Mouse (Mus musculus) G1E (cell line): Measurements from ENCODE around the gene Gm28374. TPM values are rescaled to one million over a fixed set of nuclear protein-coding genes. Genes with fewer than 3 reads are reported as not detected.

Experiments
- ATAC-seq: 2 replicates; pipeline ENCODE4 v1.8.0; 2016; ENCODE audit warnings: mild to moderate bottlenecking; ENCODE audit not compliant: insufficient number of reproducible peaks, poor library complexity, low FRiP score, severe bottlenecking; ENCODE audit errors: extremely low read depth
- DNase-seq: peaks from one replicate; pipeline ENCODE4 v3.0.0; 2012; ENCODE audit warnings: low spot score
- H3K27me3 ChIP-seq: 2 replicates; pipeline ENCODE4 v1.6.1; 2012; ENCODE audit warnings: mild to moderate bottlenecking, low read length, inconsistent platforms; ENCODE audit not compliant: insufficient read depth
- H3K36me3 ChIP-seq: replicated peaks from 2 replicates; pipeline ENCODE3; 2012; ENCODE audit warnings: mild to moderate bottlenecking, inconsistent platforms
- H3K4me1 ChIP-seq: 2 replicates; pipeline ENCODE4 v1.6.1; 2012; ENCODE audit warnings: low read depth, low read length, inconsistent platforms, mixed read lengths; ENCODE audit not compliant: insufficient read depth
- H3K4me3 ChIP-seq: 2 replicates; pipeline ENCODE4 v1.5.1; 2012; ENCODE audit warnings: low read depth, mild to moderate bottlenecking, inconsistent platforms, low read length, moderate library complexity, mixed read lengths
- H3K9me3 ChIP-seq: replicated peaks from 2 replicates; pipeline ENCODE4 v1.6.1; 2012; ENCODE audit warnings: inconsistent platforms
- CTCF ChIP-seq: IDR thresholded peaks from 2 replicates; pipeline ENCODE4 v1.5.1; 2012; ENCODE audit warnings: low read depth, low read length, inconsistent platforms, mixed read lengths
- GATA1 ChIP-seq: IDR thresholded peaks from 2 replicates; pipeline ENCODE4 v1.6.1; 2012; ENCODE audit warnings: borderline replicate concordance, low read length, inconsistent platforms, mixed read lengths
- GATA2 ChIP-seq: IDR thresholded peaks from 2 replicates; pipeline ENCODE4 v1.6.1; 2012; ENCODE audit warnings: low read depth, low read length, inconsistent platforms, borderline replicate concordance
- POLR2AphosphoS5 ChIP-seq: IDR thresholded peaks from 2 replicates; pipeline ENCODE4 v1.6.1; 2012; ENCODE audit warnings: low read depth, low read length, inconsistent platforms; ENCODE audit not compliant: insufficient replicate concordance
- TAL1 ChIP-seq: conservative IDR thresholded peaks from 2 replicates; pipeline ENCODE4 v1.6.1; 2012; ENCODE audit warnings: low read depth, low read length, inconsistent platforms, mixed read lengths
- polyA plus RNA-seq: library from polyadenylated mRNA; stranded (reverse); fragments of >175 nt; gene quantifications from 2 replicates; pipeline ENCODE4 v1.2.3, GENCODE M21; 2012
- total RNA-seq, 2 experiments: library from RNA; stranded (forward) in 1 of 2; stranded (reverse) in 1 of 2; fragments of 200-1000 nt in 1 of 2; fragments of >200 nt in 1 of 2; fragmentation: Nextera tagmentation in 1 of 2; gene quantifications; 2 replicates each; pipeline ENCODE4 v1.2.3; 2014 to 2017

Gm28374 gene
- total and polyA plus RNA-seq, 3 experiments: 0.75 to 0.98 TPM; not detected in 1

DNA sequence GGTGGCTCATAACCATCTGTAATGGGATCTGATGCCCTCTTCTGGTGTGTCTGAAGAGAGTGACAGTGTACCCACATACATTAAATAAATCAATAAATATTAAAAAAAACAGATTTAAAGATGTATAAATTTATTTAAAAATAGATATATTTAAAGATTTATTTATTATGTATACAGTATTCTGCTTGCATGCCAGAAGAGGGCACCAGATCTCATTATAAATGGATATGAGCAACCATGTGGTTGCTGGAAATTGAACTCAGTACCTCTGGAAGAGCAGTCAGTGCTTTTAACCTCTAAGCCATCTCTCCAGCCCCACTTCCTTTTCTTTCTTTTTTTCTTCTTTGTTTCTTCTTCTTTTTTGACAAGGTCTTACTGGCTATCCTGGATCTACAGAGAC is 42.1 kb downstream of the Gm28374 start:
- TF ChIP-seq CTCF (no peak), GATA1 (no peak), TAL1 (no peak), POLR2AphosphoS5 (no peak), GATA2 (no peak)
- no peak for ATAC-seq
- no peak overlapping the region for H3K4me3 ChIP-seq
- H3K4me1 ChIP-seq: peaks cover 19% of the 10 kb centered on the region
- H3K9me3 ChIP-seq: no peaks in the 10 kb centered on the region
- 0 out of 2 replicates have a peak, but pooled peaks cover 2% of the 10 kb centered on the region for H3K27me3 ChIP-seq
- peaks cover 15% of the 10 kb centered on the region for H3K36me3 ChIP-seq
- DNase-seq: no peak

DNA sequence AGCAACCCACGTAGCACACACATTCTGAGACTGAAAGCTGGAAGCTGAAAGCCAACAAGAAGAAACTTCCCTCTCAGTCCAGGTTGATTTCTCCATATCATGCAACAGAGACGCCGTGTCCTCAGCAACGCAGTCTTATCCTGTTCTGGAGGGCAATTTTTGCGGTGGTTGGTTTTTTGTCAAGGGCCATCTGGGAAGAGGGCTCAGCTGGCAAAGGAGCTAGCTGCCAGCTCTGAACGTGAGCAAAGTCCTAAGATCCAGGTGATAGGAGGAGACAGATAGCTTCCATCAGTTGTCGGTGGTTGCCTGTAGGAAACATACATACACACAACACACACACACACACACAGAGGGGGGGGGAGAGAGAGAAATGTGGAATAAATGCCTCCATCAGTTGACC is 43.7 kb downstream of the Gm28374 start:
- Histone ChIP-seq H3K9me3 (no peaks in the 10 kb centered on the region), H3K4me3 (no peak overlapping the region), H3K4me1 (peaks cover 13% of the 10 kb centered on the region), H3K27me3 (0 out of 2 replicates have a peak, but pooled peaks cover 2% of the 10 kb centered on the region), H3K36me3 (peaks cover 13% of the 10 kb centered on the region)
- DNase-seq: no peak
- ATAC-seq: no peak
- no peak for TF ChIP-seq CTCF
- no peak for TF ChIP-seq GATA1
- no peak for TF ChIP-seq TAL1
- TF ChIP-seq GATA2: no peak
- no peak for TF ChIP-seq POLR2AphosphoS5

DNA sequence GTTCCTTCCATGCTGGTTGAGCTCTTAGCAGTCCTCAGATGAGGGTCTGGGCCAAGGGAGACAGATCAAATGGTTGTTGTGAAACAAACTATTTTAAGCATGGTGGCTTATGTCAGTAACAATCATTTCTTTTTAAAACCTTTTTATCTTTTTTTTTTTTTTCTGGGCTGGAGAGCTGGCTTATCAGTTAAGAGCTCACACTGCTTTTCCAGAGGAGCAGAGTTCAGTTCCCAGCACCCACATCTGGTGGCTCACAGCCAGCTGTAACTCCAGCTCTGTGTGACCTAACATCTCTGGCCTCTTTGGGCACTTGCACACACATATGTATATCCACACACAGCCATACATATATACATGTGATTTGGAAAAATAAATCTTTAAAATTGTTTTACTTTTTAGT is 44.4 kb downstream of the Gm28374 start:
- Histone ChIP-seq H3K9me3 (no peaks in the 10 kb centered on the region), H3K27me3 (peaks cover 4% of the 10 kb centered on the region; the same call in 1 of the 2 replicates)

DNA sequence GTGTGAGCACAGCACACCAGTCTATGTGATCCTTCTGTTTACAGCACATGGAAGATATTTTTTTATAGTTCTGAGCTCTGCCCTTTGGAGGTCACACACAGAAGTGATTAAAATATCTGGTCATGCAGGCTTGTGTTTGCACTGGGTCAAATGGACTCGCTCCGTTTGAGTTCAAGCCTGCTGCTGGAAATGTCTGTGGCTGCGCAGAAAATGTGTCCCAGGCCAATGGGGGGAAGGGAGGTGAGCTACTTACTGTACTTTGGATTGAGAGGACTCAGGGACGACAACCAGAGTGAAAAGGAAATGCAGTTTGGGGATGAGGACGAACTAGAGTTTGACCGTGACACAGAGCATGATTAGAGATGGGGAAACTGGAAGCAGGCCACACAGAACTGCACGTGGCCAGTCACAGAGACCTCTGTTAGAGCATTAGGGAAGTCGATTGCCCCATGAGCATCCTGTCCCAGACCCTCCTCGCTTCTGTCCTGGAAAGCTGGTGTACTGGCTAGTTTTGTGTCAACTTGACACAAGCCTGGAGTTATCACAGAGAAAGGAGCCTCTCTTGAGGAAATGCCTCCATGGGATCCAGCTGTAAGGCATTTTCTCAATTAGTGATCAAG is 46.0 kb downstream of the Gm28374 start:
- H3K4me3 ChIP-seq: no peak overlapping the region
- no peaks in the 10 kb centered on the region for H3K9me3 ChIP-seq
- H3K36me3 ChIP-seq: no peaks in the 10 kb centered on the region
- TF ChIP-seq TAL1: no peak
- no peak for TF ChIP-seq CTCF
- no peak for TF ChIP-seq POLR2AphosphoS5
- TF ChIP-seq GATA2: no peak
- TF ChIP-seq GATA1: no peak
- ATAC-seq (no peak), DNase-seq (no peak)
- peaks cover 10% of the 10 kb centered on the region for H3K27me3 ChIP-seq
- H3K4me1 ChIP-seq: peaks cover 14% of the 10 kb centered on the region; the same call in 1 of the 2 replicates

More for the DNA sequence above, 44.4 kb downstream of the Gm28374 start:
- H3K36me3 ChIP-seq: peaks cover 13% of the 10 kb centered on the region
- DNase-seq: no peak
- no peak overlapping the region for H3K4me3 ChIP-seq
- peaks cover 14% of the 10 kb centered on the region for H3K4me1 ChIP-seq
- TF ChIP-seq GATA1 (no peak), CTCF (no peak), TAL1 (no peak), POLR2AphosphoS5 (no peak), GATA2 (no peak)
- ATAC-seq: no peak

DNA sequence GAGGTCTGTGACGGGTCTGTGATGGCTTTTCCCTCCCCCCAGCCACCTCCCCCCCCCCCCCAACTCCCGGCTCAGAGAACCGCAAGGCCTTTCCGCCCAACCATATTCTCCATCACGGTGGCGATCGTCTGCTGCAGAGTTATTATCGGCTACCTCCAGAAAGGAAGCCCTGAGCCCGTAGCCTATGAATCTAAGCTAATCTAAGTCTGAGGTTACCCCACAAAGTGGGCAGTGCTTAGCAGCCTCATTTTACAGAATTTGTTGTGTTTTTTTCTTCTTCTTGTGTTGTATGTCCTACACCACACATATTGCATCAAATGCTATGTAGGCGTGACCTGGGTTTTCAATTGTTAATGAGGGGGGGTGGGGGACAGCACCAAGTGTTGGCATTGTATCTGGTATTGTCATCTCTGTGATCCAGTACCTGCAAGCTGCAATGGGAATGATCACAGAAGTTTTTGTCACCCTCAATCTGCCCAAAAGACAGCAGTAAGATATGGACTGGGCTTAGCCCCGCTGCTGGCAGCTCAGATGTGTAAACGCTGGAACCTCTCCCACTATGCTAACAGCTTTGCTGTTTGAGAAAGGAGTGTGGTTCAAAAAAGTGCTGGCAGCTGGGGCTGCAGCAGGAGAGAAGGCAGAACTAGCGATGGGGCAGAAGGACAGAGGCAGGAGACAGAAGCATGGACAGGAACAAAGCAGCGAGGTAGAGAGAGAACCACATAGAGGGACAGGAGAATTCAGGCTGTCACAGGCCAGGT is 51.4 kb downstream of the Gm28374 start:
- H3K4me1 ChIP-seq: peaks cover 27% of the 10 kb centered on the region
- no peak for ATAC-seq
- H3K9me3 ChIP-seq: no peaks in the 10 kb centered on the region
- no peak overlapping the region for H3K4me3 ChIP-seq
- no peaks in the 10 kb centered on the region for H3K36me3 ChIP-seq
- peaks cover 17% of the 10 kb centered on the region for H3K27me3 ChIP-seq
- no peak for DNase-seq
- TF ChIP-seq GATA1 (no peak), POLR2AphosphoS5 (no peak), GATA2 (no peak), CTCF (no peak), TAL1 (no peak)

DNA sequence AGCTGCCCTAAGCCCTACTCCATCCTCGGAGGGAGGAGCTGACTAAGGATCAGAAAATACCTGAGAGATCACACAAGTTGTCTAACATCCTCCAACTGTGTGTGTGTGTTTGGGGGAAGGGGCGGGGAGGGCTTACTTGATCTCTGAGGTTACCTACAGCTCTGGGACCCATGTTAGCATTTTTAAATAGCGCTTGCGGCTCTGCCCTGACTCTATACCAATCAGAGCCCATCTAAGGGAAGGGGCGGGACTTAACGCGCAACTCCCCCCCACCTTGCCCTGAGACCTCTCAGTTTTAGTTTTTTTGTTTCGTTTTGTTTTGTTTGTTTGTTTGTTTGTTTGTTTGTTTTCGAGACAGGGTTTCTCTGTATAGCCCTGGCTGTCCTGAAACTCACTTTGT is 52.6 kb downstream of the Gm28374 start:
- DNase-seq (no peak), ATAC-seq (no peak)
- Histone ChIP-seq H3K4me1 (peaks cover 27% of the 10 kb centered on the region), H3K9me3 (no peaks in the 10 kb centered on the region), H3K36me3 (no peaks in the 10 kb centered on the region), H3K27me3 (peaks cover 28% of the 10 kb centered on the region), H3K4me3 (no peak overlapping the region)
- TF ChIP-seq GATA2 (no peak), GATA1 (no peak), CTCF (no peak), TAL1 (no peak), POLR2AphosphoS5 (no peak)
